Mouse (Mus musculus) limb, embryonic 14.5 days (tissue): ENCODE data around the gene Ebf1. TPM values are rescaled to one million over a fixed set of nuclear protein-coding genes. Genes with fewer than 3 reads are reported as not detected.

Source experiments
- ATAC-seq: fragments of 200-750 bp; cut with Nextera tagmentation; 2 replicates; pipeline ENCODE4 v1.8.0; 2017; ENCODE audit warnings: low read depth, moderate number of reproducible peaks, moderate TSS enrichment; ENCODE audit not compliant: low FRiP score
- DNase-seq: peaks from one replicate; pipeline ENCODE4 v3.0.0-alpha.2; 2015; ENCODE audit warnings: low spot score
- H3K27ac ChIP-seq: fragments of 300-500 bp; sonication (generic); replicated peaks from 2 replicates; pipeline ENCODE4 v1.5.1; 2014; ENCODE audit warnings: low read depth, mild to moderate bottlenecking, low read length, moderate library complexity, mixed read lengths
- H3K27me3 ChIP-seq: fragments of 300-500 bp; sonication (generic); 2 replicates; pipeline ENCODE4 v1.6.1; 2014; ENCODE audit warnings: low read length, mixed read lengths; ENCODE audit not compliant: control insufficient read depth, insufficient read depth
- H3K36me3 ChIP-seq: fragments of 300-500 bp; sonication (generic); 2 replicates; pipeline ENCODE4 v1.6.1; 2014; ENCODE audit warnings: mild to moderate bottlenecking, low read length, moderate library complexity, mixed read lengths; ENCODE audit not compliant: control insufficient read depth, insufficient read depth
- H3K4me1 ChIP-seq: fragments of 300-500 bp; sonication (generic); 2 replicates; pipeline ENCODE4 v1.6.1; 2014; ENCODE audit warnings: antibody characterized with exemption, low read length, mixed read lengths; ENCODE audit not compliant: control insufficient read depth, insufficient read depth
- H3K4me2 ChIP-seq: fragments of 300-500 bp; sonication (generic); replicated peaks from 2 replicates; pipeline ENCODE4 v1.6.1; 2014; ENCODE audit warnings: low read depth, mild to moderate bottlenecking, low read length, moderate library complexity; ENCODE audit not compliant: severe bottlenecking
- H3K4me3 ChIP-seq: fragments of 300-500 bp; sonication (generic); replicated peaks from 2 replicates; pipeline ENCODE4 v1.5.1; 2014; ENCODE audit warnings: low read length
- H3K9ac ChIP-seq: fragments of 300-500 bp; sonication (generic); 2 replicates; pipeline ENCODE4 v1.6.1; 2014; ENCODE audit warnings: mild to moderate bottlenecking, low read depth, low read length, moderate library complexity; ENCODE audit not compliant: severe bottlenecking
- H3K9me3 ChIP-seq: fragments of 300-500 bp; sonication (generic); 2 replicates; pipeline ENCODE4 v1.6.1; 2016; ENCODE audit warnings: low read length; ENCODE audit not compliant: control insufficient read depth
- POLR2A ChIP-seq: fragments of 200-500 bp; IDR thresholded peaks from 2 replicates; pipeline ENCODE4 v1.8.0; 2012; ENCODE audit warnings: inconsistent platforms, mild to moderate bottlenecking, moderate library complexity, borderline replicate concordance; ENCODE audit not compliant: insufficient read depth, insufficient read length; ENCODE audit errors: extremely low read depth
- WGBS: fragments of 180-500 bp; shearing (Covaris S2); extraction: QIAGEN DNeasy Blood & Tissue Kit; methylation state at CpG from one replicate; pipeline ENCODE4 v1.1.7; 2014; 5-methylcytosine and 5-hydroxymethylcytosine counted together
- polyA plus RNA-seq, 2 experiments: library from polyadenylated mRNA; depleted of rRNA in 1 of 2; stranded (reverse) in 1 of 2; unstranded in 1 of 2; fragments of >200 nt; fragmentation: Nextera tagmentation in 1 of 2; extraction: Ambion mirVana in 1 of 2; gene quantifications; 2 replicates each; pipeline versions ENCODE4 v1.2.1 to v1.2.3; 2012 to 2014

Gene Ebf1
- polyA plus RNA-seq, 2 experiments = 42.9 to 71.4 TPM

GRCm38 (mm10) chr11:44887691-44888090 lies 270.6 kb downstream of the Ebf1 start:
- H3K9me3 ChIP-seq = no peaks in the 10 kb centered on the region
- H3K27ac ChIP-seq = no peak overlapping the region
- peaks cover 11% of the 10 kb centered on the region; the same call in 1 of the 2 replicates for H3K36me3 ChIP-seq
- H3K9ac ChIP-seq = no peak overlapping the region
- WGBS = 83% methylated on average over 7 of the region's 7 CpGs
- ATAC-seq = no peak
- H3K4me1 ChIP-seq = no peaks in the 10 kb centered on the region
- H3K27me3 ChIP-seq = no peaks in the 10 kb centered on the region
- no peak overlapping the region for H3K4me3 ChIP-seq
- H3K4me2 ChIP-seq = no peak overlapping the region
- no peak for TF ChIP-seq POLR2A
- no peak for DNase-seq

- 92% methylated on average over 4 of the region's 4 CpGs for WGBS
- H3K36me3 ChIP-seq = peaks cover 11% of the 10 kb centered on the region; the same call in 1 of the 2 replicates
- no peak overlapping the region for H3K4me3 ChIP-seq
- DNase-seq = no peak
- no peak overlapping the region for H3K9ac ChIP-seq
- H3K27ac ChIP-seq = no peak overlapping the region
- no peak for ATAC-seq
- no peak overlapping the region for H3K4me2 ChIP-seq
- H3K27me3 ChIP-seq = no peaks in the 10 kb centered on the region
- no peaks in the 10 kb centered on the region for H3K9me3 ChIP-seq
- H3K4me1 ChIP-seq = no peaks in the 10 kb centered on the region
- no peak for TF ChIP-seq POLR2A
Measured at GRCm38 (mm10) chr11:44888390-44888789, 271.3 kb downstream of the Ebf1 start.

DNA sequence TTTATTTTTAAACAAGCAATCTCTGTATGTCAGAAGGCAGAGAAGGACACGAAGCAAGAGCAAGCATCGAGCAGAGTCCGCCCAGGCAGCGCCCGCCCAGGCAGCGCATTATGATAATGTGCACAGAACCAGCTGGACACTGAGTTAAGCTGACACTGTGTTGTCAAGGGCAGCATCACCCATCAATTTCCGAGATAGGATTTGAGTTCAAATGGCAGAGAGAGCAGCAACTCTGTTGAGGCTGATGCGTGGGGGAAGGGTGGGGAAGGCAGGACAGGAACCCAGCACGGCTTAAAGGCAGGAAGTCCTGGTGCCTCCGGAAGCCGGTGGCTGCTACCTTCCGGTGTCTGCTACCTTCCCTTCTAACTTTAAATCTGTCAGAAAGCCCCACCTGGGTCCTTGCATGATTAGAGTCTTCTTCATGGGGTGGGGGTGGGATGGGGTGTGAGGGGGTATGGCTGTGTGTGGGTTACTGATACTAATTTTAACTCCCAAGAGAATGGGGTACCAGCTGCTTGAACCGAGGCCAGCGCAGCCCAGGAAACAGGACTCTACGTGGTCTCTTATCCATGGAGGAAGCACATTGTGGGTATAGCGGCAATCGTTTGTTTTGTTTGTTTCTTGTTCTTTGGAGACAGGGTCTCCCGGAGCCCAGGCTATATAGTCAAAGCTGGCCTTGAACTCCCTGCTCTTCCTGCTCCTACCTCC lies 275.9 kb downstream of the Ebf1 start:
- Histone ChIP-seq H3K27ac (no peak overlapping the region), H3K4me3 (no peak overlapping the region), H3K27me3 (no peaks in the 10 kb centered on the region), H3K4me1 (peaks cover 5% of the 10 kb centered on the region), H3K4me2 (no peak overlapping the region), H3K9me3 (no peaks in the 10 kb centered on the region), H3K36me3 (no peaks in the 10 kb centered on the region), H3K9ac (no peak overlapping the region)
- DNase-seq (no peak), ATAC-seq (no peak)
- 72% methylated on average over 18 of the region's 18 CpGs for WGBS
- no peak for TF ChIP-seq POLR2A

DNA sequence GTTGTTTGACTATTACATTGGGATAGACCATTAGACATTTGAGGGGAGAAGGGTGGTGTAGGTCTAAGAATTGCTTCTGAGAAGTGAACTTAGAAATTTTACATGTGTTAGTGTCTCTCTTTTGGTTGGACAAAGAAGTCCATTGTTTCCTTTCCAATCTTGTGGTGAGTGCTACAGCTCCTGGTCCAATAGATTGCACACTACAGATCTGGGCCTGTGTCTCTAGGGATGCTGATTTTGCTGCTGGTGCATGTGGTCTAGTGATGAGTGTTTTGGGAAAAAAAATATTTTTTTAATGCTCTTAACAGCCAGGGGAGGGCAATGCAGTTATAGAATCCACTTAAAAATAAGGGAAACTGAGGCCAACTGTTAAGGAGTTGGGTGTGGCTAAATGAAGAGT lies 276.9 kb downstream of the Ebf1 start:
- TF ChIP-seq POLR2A = no peak
- ATAC-seq (no peak), DNase-seq (no peak)
- Histone ChIP-seq H3K36me3 (no peaks in the 10 kb centered on the region), H3K27ac (no peak overlapping the region), H3K9me3 (no peaks in the 10 kb centered on the region), H3K4me1 (peaks cover 5% of the 10 kb centered on the region), H3K27me3 (no peaks in the 10 kb centered on the region), H3K4me2 (no peak overlapping the region), H3K4me3 (no peak overlapping the region), H3K9ac (no peak overlapping the region)

- Histone ChIP-seq H3K9ac (no peak overlapping the region), H3K36me3 (no peaks in the 10 kb centered on the region), H3K9me3 (no peaks in the 10 kb centered on the region), H3K27me3 (no peaks in the 10 kb centered on the region), H3K4me2 (no peak overlapping the region), H3K4me1 (peaks cover 5% of the 10 kb centered on the region), H3K27ac (no peak overlapping the region), H3K4me3 (no peak overlapping the region)
- no peak for TF ChIP-seq POLR2A
- ATAC-seq (no peak), DNase-seq (no peak)
- 95% methylated on average over 4 of the region's 4 CpGs for WGBS
Measured at GRCm38 (mm10) chr11:44894798-44895197, 277.7 kb downstream of the Ebf1 start.
